Mouse (Mus musculus) testis, adult 10 weeks (tissue): Measurements from ENCODE around the gene Fip1l1. TPM values are rescaled to one million over a fixed set of nuclear protein-coding genes. Genes with fewer than 3 reads are reported as not detected.

Experiments
- polyA plus RNA-seq: library from polyadenylated mRNA; stranded (reverse); fragments of 350-450 nt; fragmentation: Illumina TruSeq; extraction: RNeasy Lipid Tissue Mini Kit (QIAGEN cat#74804); gene quantifications from one replicate; pipeline ENCODE4 v1.2.3, GENCODE M21; 2014; ENCODE audit warnings: low read depth, low replicate concordance

Gene Fip1l1
- polyA plus RNA-seq, result 62.5 TPM

GRCm38 (mm10) chr5:74535240-74536021 lies at the start of gene Fip1l1:
Fip1l1 (plus strand) TSS chr5:74535449.

GRCm38 (mm10) chr5:74531630-74532280 lies 3.5 kb upstream of the Fip1l1 start, which contains the start of gene Scfd2:
Scfd2 (minus strand) TSS chr5:74531759.

Other genes starting within 250 kb of the Fip1l1 start
- gene Scfd2, start 3.7 kb upstream of the Fip1l1 start, polyA plus RNA-seq, result 7.3 TPM
- 1.1 TPM for gene Lnx1, start 167.5 kb downstream of the Fip1l1 start, polyA plus RNA-seq